Mouse (Mus musculus): ENCODE measurements around the gene Prdm16.

DNA sequence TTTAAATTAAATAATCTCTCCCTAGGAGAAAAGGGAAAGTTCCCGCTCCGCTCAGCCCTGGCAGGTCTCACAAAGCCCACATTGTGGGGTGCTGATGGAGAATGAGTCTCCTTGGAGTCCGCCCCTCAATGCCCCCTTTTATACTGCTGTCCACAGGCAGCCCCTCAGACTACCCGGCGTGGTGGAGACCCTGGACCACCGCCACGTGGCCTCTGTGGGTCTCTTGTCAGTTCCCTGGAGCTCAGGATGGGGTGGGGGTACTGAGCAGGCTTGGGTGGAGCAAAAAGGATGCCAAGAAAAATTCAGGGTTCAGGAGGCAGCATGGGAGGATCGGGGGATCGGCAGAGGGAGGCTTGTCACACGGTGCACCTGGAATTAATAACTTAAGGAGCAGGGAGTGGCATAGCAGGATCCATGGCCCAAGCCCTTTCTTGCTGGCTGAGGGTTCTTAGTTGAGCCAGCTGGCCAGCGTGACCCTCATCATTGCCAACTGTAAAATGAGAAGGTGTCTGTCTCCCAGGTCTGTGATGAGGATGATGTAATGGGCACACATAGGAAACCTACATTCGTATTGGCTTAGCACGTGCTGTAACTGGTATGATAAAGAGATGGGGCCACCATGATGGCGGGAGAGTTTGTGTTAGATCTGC, 239.9 kb downstream of the Prdm16 start:
- TF ChIP-seq CTCF (IDR thresholded peaks at IDR 0.05; ENCODE audit: low read depth, low read length) (no peak), POLR2A (IDR thresholded peaks at IDR 0.05; ENCODE audit: borderline replicate concordance, low read depth, low read length) (no peak)

Data from bone marrow macrophage, adult 2 months (primary cell).